In the genomic region with DNA sequence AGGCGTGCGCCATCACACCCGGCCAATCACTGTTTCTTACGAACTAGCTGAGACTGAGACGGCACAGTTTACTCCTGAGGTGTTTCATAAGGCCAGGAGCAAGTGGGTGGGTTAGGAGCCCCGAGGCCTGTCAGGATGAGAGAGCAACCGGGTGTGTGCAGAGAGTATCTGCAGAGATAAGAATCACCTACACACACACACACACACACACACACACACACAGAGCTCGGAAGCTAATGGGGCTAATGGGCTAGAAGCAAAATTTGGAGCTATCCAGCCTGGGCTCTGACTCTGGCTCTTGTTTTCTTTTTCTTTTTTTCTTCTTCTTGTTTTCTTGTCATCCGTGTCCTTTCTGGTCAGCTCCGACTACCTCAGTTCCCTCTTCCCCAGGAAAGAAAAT, we compare ENCODE assay signal across 9 mouse cellular contexts. TPM values are rescaled to one million over a fixed set of nuclear protein-coding genes. Genes with fewer than 3 reads are reported as not detected.
DNase-seq lines count a peak whose midpoint lies in the region; ATAC-seq and TF ChIP-seq lines count a peak whose summit lies in the region.
"Had no signal": no experiment of that assay in that cellular context is flagged by ENCODE, and none has a peak within 500 bp of the region (broad histone marks: within the 10 kb centered on the region; RNA-seq: fewer than 3 reads in every experiment).

No protein-coding gene starts in this region.

- H3K27me3 ChIP-seq in cerebellum, adult 2 months (ENCODE audit: control insufficient read depth, insufficient read depth, low read length): no peaks in the 10 kb centered on the region; the same call in 1 of the 2 replicates
- no peaks in the 10 kb centered on the region for H3K27me3 ChIP-seq in neural tube, embryonic 11.5 days (ENCODE audit: control insufficient read depth, insufficient read depth, low read length)
- no peaks in the 10 kb centered on the region for H3K27me3 ChIP-seq in limb, embryonic 15.5 days
- H3K27me3 ChIP-seq in stomach, postnatal 0 days (ENCODE audit: control insufficient read depth, insufficient read depth, low read length): no peaks in the 10 kb centered on the region

- no peak for TF ChIP-seq CTCF in cerebellum, adult 2 months (IDR thresholded peaks at IDR 0.05; ENCODE audit: borderline replicate concordance, insufficient read depth, low read depth, low read length)
- no peak for TF ChIP-seq CTCF in stomach, postnatal 0 days (IDR thresholded peaks at IDR 0.05; ENCODE audit: low read depth)

- peak; percentile 14 for DNase-seq in cerebellum, adult 2 months
- DNase-seq in cerebellum, postnatal 4 days (ENCODE audit: low spot score in 2 of 2): no peak
- DNase-seq in neural tube, embryonic 11.5 days (ENCODE audit: low spot score): no peak
- DNase-seq in neural tube, embryonic 10.5 days (ENCODE audit: extremely low spot score, low spot score): no peak
- DNase-seq in stomach, postnatal 0 days (ENCODE audit: low spot score): no peak
- no peak for DNase-seq in left cerebral cortex, postnatal 36 days (ENCODE audit: low spot score in 2 of 2)
- no peak for DNase-seq in gastrocnemius, postnatal 14 days
- DNase-seq: lung, postnatal 14 days had no signal

- H3K27ac ChIP-seq in cerebellum, adult 2 months (ENCODE audit: insufficient read depth, low read length): peak overlapping the region; percentile 56; the same call in 1 of the 2 replicates
- H3K27ac ChIP-seq in neural tube, embryonic 11.5 days (ENCODE audit: low read depth, low read length): no peak overlapping the region
- no peak overlapping the region for H3K27ac ChIP-seq in limb, embryonic 15.5 days
- H3K27ac ChIP-seq in stomach, postnatal 0 days (replicated peaks): no peak overlapping the region

- ATAC-seq in neural tube, embryonic 11.5 days (ENCODE audit: insufficient read depth, low FRiP score, low TSS enrichment): no peak
- ATAC-seq in limb, embryonic 15.5 days (ENCODE audit: insufficient number of reproducible peaks, low FRiP score, low TSS enrichment, low read depth): no peak
- no peak for ATAC-seq in stomach, postnatal 0 days (ENCODE audit: low FRiP score, low TSS enrichment)

- TF ChIP-seq EP300 in stomach, postnatal 0 days (optimal IDR thresholded peaks at IDR 0.05): no peak

- H3K36me3 ChIP-seq in neural tube, embryonic 11.5 days (ENCODE audit: control insufficient read depth, insufficient read depth, low read length): no peaks in the 10 kb centered on the region
- H3K36me3 ChIP-seq in limb, embryonic 15.5 days: no peaks in the 10 kb centered on the region
- H3K36me3 ChIP-seq in stomach, postnatal 0 days (ENCODE audit: control insufficient read depth, insufficient read depth, low read length): no peaks in the 10 kb centered on the region

- peak overlapping the region; percentile 31 for H3K4me2 ChIP-seq in neural tube, embryonic 11.5 days (ENCODE audit: low read depth)
- H3K4me2 ChIP-seq in limb, embryonic 15.5 days: peak overlapping the region; percentile 27
- H3K4me2 ChIP-seq in stomach, postnatal 0 days (replicated peaks; ENCODE audit: low read depth): peak overlapping the region; percentile 36; the same call in 1 of the 2 replicates

- 65% methylated on average over 10 of the region's 10 CpGs for WGBS in cerebellum, adult 2 months
- WGBS in neural tube, embryonic 11.5 days: 89% methylated on average over 10 of the region's 10 CpGs
- WGBS in limb, embryonic 15.5 days: 87% methylated on average over 10 of the region's 10 CpGs
- WGBS in stomach, postnatal 0 days: 73% methylated on average over 10 of the region's 10 CpGs

- intact Hi-C loops in left cerebral cortex, postnatal 36 days (cut with DNase I): loop anchor here (10.0 kb wide), 1 partner anchor 151 kb away; a partner anchor contains a TSS
- intact Hi-C loops in gastrocnemius, postnatal 14 days (cut with DNase I; ENCODE audit: low total_unique reads): no loop called here

- H3K4me3 ChIP-seq in cerebellum, adult 2 months (replicated peaks; ENCODE audit: insufficient read depth, low read depth, low read length): no peak overlapping the region
- peak overlapping the region; percentile 19 for H3K4me3 ChIP-seq in neural tube, embryonic 11.5 days (ENCODE audit: low read depth, low read length)
- H3K4me3 ChIP-seq in limb, embryonic 15.5 days: peak overlapping the region; percentile 28
- peak overlapping the region; percentile 18; the same call in 1 of the 2 replicates for H3K4me3 ChIP-seq in stomach, postnatal 0 days (ENCODE audit: low read depth, low read length)

- H3K9me3 ChIP-seq in neural tube, embryonic 11.5 days (ENCODE audit: control insufficient read depth, low read length): no peaks in the 10 kb centered on the region
- H3K9me3 ChIP-seq in limb, embryonic 15.5 days: no peaks in the 10 kb centered on the region
- H3K9me3 ChIP-seq in stomach, postnatal 0 days (ENCODE audit: control insufficient read depth, low read length): no peaks in the 10 kb centered on the region

- H3K9ac ChIP-seq in neural tube, embryonic 11.5 days (ENCODE audit: low read length): no peak overlapping the region
- H3K9ac ChIP-seq in limb, embryonic 15.5 days: no peak overlapping the region
- H3K9ac ChIP-seq in stomach, postnatal 0 days (ENCODE audit: low read length): no peak overlapping the region

- no peak for TF ChIP-seq POLR2A in cerebellum, adult 2 months (IDR thresholded peaks at IDR 0.05; ENCODE audit: borderline replicate concordance, insufficient read depth, low read length)

- no peaks in the 10 kb centered on the region for H3K4me1 ChIP-seq in cerebellum, adult 2 months (ENCODE audit: control insufficient read depth, insufficient read depth, low read length)
- H3K4me1 ChIP-seq in neural tube, embryonic 11.5 days (ENCODE audit: control insufficient read depth, insufficient read depth, low read length): no peaks in the 10 kb centered on the region
- no peaks in the 10 kb centered on the region for H3K4me1 ChIP-seq in limb, embryonic 15.5 days
- H3K4me1 ChIP-seq in stomach, postnatal 0 days (replicated peaks; ENCODE audit: control insufficient read depth, insufficient read depth): no peaks in the 10 kb centered on the region

RNA-seq across cellular contexts. Expression of a gene that starts 5.2 kb away (rescaled TPM):
- 0.44 and 0.67 TPM in 2 replicates for polyA plus RNA-seq in cerebellum, adult 2 months (2012; rRNA removed)
- polyA plus RNA-seq in neural tube, embryonic 11.5 days (2014; fragmentation: Nextera tagmentation; extraction: Ambion mirVana): 0.19 and 0.32 TPM in 2 replicates
- 0.97 and 1.00 TPM in 2 replicates for polyA plus RNA-seq in limb, embryonic 15.5 days (2015; fragmentation: Nextera tagmentation; extraction: Ambion mirVana)
- polyA plus RNA-seq in stomach, postnatal 0 days (2015; fragmentation: Nextera tagmentation; extraction: Ambion mirVana): 0.39 and 0.42 TPM in 2 replicates
- 1 to 10 TPM; 1.5 to 1.6 TPM for total RNA-seq in left cerebral cortex, postnatal 36 days (2021)
- total RNA-seq in gastrocnemius, postnatal 14 days (2021): under 1 TPM; 0.84 to 0.93 TPM

RNA-seq across cellular contexts. Expression of a gene that starts 21.0 kb away (rescaled TPM):
- 22.3 and 22.7 TPM in 2 replicates for polyA plus RNA-seq in cerebellum, adult 2 months (2012; rRNA removed)
- polyA plus RNA-seq in neural tube, embryonic 11.5 days (2014; fragmentation: Nextera tagmentation; extraction: Ambion mirVana): 82.5 and 84.8 TPM in 2 replicates
- 47.3 and 48.7 TPM in 2 replicates for polyA plus RNA-seq in limb, embryonic 15.5 days (2015; fragmentation: Nextera tagmentation; extraction: Ambion mirVana)
- 10.8 and 12.3 TPM in 2 replicates for polyA plus RNA-seq in stomach, postnatal 0 days (2015; fragmentation: Nextera tagmentation; extraction: Ambion mirVana)
- total RNA-seq in left cerebral cortex, postnatal 36 days (2021): 10 to 100 TPM; 28.3 TPM
- total RNA-seq in gastrocnemius, postnatal 14 days (2021): 1 to 10 TPM; 5.2 to 5.5 TPM

RNA-seq across cellular contexts. Expression of a gene that starts 37.1 kb away (rescaled TPM):
- polyA plus RNA-seq in cerebellum, adult 2 months (2012; rRNA removed): 131 and 141 TPM in 2 replicates
- 25.6 and 27.3 TPM in 2 replicates for polyA plus RNA-seq in neural tube, embryonic 11.5 days (2014; fragmentation: Nextera tagmentation; extraction: Ambion mirVana)
- polyA plus RNA-seq in limb, embryonic 15.5 days (2015; fragmentation: Nextera tagmentation; extraction: Ambion mirVana): 20.3 and 21.3 TPM in 2 replicates
- 15.6 and 16.7 TPM in 2 replicates for polyA plus RNA-seq in stomach, postnatal 0 days (2015; fragmentation: Nextera tagmentation; extraction: Ambion mirVana)
- 100 to 1,000 TPM; 203 TPM for total RNA-seq in left cerebral cortex, postnatal 36 days (2021)
- 10 to 100 TPM; 19.6 to 20.6 TPM for total RNA-seq in gastrocnemius, postnatal 14 days (2021)

RNA-seq across cellular contexts. Expression of a gene that starts 50.1 kb away (rescaled TPM):
- 276 and 291 TPM in 2 replicates for polyA plus RNA-seq in cerebellum, adult 2 months (2012; rRNA removed)
- polyA plus RNA-seq in neural tube, embryonic 11.5 days (2014; fragmentation: Nextera tagmentation; extraction: Ambion mirVana): 400 and 423 TPM in 2 replicates
- 401 and 409 TPM in 2 replicates for polyA plus RNA-seq in limb, embryonic 15.5 days (2015; fragmentation: Nextera tagmentation; extraction: Ambion mirVana)
- 599 and 659 TPM in 2 replicates for polyA plus RNA-seq in stomach, postnatal 0 days (2015; fragmentation: Nextera tagmentation; extraction: Ambion mirVana)
- 100 to 1,000 TPM; 124 to 126 TPM for total RNA-seq in left cerebral cortex, postnatal 36 days (2021)
- 100 to 1,000 TPM; 179 to 195 TPM for total RNA-seq in gastrocnemius, postnatal 14 days (2021)

Comparison
In these comparisons a context has a peak if more than half of its experiments do, and no peak if none do; other contexts are left out.
1. DNase-seq: peak in cerebellum, adult 2 months (2 of 2); none in cerebellum, postnatal 4 days (0 of 2), neural tube, embryonic 11.5 days (single experiment), neural tube, embryonic 10.5 days (single experiment), stomach, postnatal 0 days (single experiment), left cerebral cortex, postnatal 36 days (0 of 2) and gastrocnemius, postnatal 14 days (single experiment).
2. Peak in every context shown above with its lines, with median percentiles within 50 percentile points of each other: H3K4me2 ChIP-seq.